Mouse (Mus musculus): ENCODE measurements at regions not wholly inside any gene's neighbourhood (a gene's known extent, or its start where the extent isn't known, plus 50 kb on each side); places are given as distances from the start of the nearest gene placed in this dataset.

DNA sequence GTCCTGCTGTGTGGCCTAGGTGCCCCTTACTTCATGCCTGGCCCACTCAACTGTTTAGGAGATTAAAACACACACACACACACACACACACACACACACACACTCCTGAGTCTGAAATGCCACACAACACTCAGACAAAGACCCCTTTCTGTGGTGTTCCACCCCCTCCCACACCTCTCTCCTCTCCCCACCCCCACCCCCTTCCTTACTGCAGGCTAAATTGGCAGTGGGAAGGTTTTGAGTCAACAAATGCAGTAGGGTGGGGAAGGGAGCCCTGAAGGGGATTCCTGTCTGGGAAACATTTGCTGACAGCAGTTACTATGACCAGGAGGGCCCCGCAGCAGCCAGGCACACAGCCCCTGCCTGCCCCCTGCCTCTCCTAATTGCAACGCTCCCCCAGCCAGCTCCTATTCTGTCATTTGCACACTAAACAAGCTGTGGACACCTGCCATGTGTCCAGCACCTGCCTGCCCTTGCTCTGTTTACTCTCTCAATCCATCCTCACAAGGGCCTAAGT, 69.5 kb downstream of the Ephb3 start:
- Histone ChIP-seq H3K36me3 (no peaks in the 10 kb centered on the region), H3K27ac (peak overlapping the region; percentile 60), H3K27me3 (no peaks in the 10 kb centered on the region), H3K4me3 (no peak overlapping the region), H3K9me3 (no peaks in the 10 kb centered on the region), H3K4me1 (peaks cover 41% of the 10 kb centered on the region), H3K9ac (no peak overlapping the region), H3K4me2 (no peak overlapping the region; the same call in 1 of the 2 replicates)
- 0% methylated on average over 2 of the region's 2 CpGs for WGBS
- ATAC-seq (ENCODE audit: borderline replicate concordance, extremely low read depth, low FRiP score, low TSS enrichment), result peak; percentile 32; the same call in 1 of the 2 replicates

DNA sequence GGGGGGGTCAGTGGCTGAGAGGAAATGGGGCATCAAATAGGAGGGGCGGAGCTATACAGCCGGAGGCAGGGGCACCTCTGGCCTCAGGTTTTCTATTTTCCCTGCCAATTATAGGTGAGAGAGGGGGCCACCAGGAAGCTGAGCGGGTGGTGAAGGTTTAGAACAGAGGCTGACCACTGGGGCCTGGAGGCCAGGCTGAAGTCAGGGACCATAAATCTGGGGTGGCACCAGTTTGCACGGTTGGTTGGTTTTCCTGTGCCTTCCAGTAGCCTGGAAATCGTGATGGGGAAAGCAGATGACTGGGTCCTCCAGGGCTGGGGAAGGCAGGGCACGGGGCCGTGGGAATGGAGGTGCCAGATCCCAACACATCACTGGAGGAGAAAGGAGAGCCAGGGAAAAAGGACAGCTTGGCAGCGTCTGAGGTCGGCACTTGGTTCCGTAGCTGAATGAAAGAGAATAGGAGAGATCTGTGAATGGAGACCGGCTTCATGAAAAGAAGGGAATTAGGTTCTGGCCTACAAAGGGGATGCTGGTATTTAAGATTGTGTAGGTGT, 73.3 kb downstream of the Ephb3 start:
- H3K4me2 ChIP-seq, result no peak overlapping the region
- H3K4me1 ChIP-seq, result peaks cover 20% of the 10 kb centered on the region
- H3K27ac ChIP-seq, result no peak overlapping the region
- no peaks in the 10 kb centered on the region for H3K9me3 ChIP-seq
- ATAC-seq (ENCODE audit: borderline replicate concordance, extremely low read depth, low FRiP score, low TSS enrichment), result no peak
- H3K4me3 ChIP-seq, result no peak overlapping the region
- no peak overlapping the region for H3K9ac ChIP-seq
- H3K27me3 ChIP-seq, result no peaks in the 10 kb centered on the region
- 82% methylated on average over 11 of the region's 11 CpGs for WGBS
- H3K36me3 ChIP-seq, result no peaks in the 10 kb centered on the region

DNA sequence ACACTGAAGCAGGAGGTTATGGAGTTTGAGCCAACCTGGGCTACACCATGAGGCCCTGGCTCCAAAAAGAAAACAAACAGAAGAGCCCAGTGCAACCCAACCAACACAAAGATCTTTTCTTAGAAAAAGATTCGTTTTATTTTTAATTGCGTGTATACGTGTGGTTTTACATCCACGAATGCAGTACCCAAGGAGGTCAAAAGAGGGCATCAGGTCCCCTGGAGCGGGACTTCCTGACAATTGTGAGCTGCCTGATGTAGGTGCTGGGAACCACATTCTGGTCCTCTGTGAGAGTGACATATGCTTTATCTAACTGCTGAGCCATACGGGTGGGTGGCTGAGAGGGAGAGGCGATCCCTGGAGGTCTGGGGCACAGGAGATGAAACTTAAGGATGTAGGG, 73.8 kb downstream of the Ephb3 start:
- Histone ChIP-seq H3K4me1 (peaks cover 17% of the 10 kb centered on the region), H3K27ac (no peak overlapping the region), H3K27me3 (no peaks in the 10 kb centered on the region), H3K9ac (no peak overlapping the region), H3K36me3 (no peaks in the 10 kb centered on the region), H3K4me3 (no peak overlapping the region), H3K9me3 (no peaks in the 10 kb centered on the region), H3K4me2 (no peak overlapping the region)
- WGBS, result 93% methylated on average over 7 of the region's 7 CpGs
- ATAC-seq (ENCODE audit: borderline replicate concordance, extremely low read depth, low FRiP score, low TSS enrichment), result no peak

DNA sequence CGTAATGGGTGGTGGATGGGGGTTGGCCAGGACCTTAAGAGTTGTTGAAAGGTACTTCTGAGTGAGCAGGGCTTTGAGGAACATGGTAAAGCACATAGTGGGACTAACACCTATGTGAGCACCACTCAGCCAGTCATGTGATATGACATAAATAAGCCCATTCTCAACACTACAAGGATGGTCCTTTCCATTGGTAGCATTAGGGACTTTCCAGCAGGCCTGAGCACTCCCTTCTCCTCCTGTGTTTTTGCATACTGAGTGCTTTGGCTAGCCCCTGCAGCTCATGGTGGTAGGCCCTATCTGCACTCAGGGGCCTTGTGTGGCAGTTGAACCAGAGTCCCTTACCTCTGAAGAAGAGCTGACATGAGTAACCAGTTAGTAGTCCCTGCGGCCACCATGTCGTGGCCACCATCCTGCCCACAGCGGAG, 75.7 kb downstream of the Ephb3 start:
- H3K4me2 ChIP-seq, result no peak overlapping the region
- no peaks in the 10 kb centered on the region for H3K27me3 ChIP-seq
- no peak overlapping the region for H3K9ac ChIP-seq
- WGBS, result 83% methylated on average over 4 of the region's 4 CpGs
- no peaks in the 10 kb centered on the region for H3K9me3 ChIP-seq
- H3K4me1 ChIP-seq, result 0 out of 2 replicates have a peak, but pooled peaks cover 3% of the 10 kb centered on the region
- no peak for ATAC-seq (ENCODE audit: borderline replicate concordance, extremely low read depth, low FRiP score, low TSS enrichment)
- no peak overlapping the region for H3K4me3 ChIP-seq
- no peak overlapping the region for H3K27ac ChIP-seq
- no peaks in the 10 kb centered on the region for H3K36me3 ChIP-seq

DNA sequence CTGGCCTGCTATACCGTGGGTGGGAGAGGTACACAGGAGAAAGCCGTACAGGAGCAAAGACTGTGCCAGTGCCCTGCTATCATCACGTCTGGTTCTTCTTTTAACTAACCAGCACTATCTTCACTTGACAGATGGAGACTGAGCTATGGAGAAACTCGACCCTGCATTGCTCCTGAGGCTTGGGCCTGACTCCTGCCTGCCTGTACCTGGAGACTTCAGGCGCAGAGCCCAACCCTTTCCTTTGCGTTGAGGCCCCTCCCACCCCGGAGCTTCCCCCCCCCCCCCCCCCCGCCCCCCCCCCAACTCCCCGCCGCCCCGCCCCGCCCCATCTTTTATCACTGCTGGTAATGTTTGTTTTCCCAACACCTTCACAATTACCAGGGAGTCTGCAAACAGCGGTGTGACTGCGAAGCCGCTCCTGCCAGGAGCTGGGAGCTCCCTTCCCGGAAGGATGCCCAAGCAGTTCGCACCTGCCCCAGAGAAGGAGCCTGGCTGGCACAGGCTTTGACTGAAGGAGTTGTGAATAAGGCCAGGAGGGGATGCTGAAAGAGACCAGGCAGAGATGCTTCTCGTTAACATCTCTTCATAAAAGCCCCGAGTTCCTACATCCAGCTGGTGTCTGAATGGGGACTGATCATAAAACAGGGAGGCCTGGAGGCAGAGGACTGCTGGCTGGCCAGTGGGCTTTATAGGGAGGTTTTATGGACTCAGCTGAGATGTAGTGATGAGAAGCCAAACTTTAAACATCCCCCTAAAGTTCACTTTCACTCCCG, 77.6 kb downstream of the Ephb3 start:
- H3K4me1 ChIP-seq, result peaks cover 20% of the 10 kb centered on the region
- no peak overlapping the region for H3K4me2 ChIP-seq
- WGBS, result 11% methylated on average over 15 of the region's 20 CpGs
- no peaks in the 10 kb centered on the region for H3K9me3 ChIP-seq
- H3K27me3 ChIP-seq, result no peaks in the 10 kb centered on the region
- no peak overlapping the region for H3K27ac ChIP-seq
- H3K9ac ChIP-seq, result no peak overlapping the region
- ATAC-seq (ENCODE audit: borderline replicate concordance, extremely low read depth, low FRiP score, low TSS enrichment), result no peak
- H3K4me3 ChIP-seq, result no peak overlapping the region
- H3K36me3 ChIP-seq, result no peaks in the 10 kb centered on the region

DNA sequence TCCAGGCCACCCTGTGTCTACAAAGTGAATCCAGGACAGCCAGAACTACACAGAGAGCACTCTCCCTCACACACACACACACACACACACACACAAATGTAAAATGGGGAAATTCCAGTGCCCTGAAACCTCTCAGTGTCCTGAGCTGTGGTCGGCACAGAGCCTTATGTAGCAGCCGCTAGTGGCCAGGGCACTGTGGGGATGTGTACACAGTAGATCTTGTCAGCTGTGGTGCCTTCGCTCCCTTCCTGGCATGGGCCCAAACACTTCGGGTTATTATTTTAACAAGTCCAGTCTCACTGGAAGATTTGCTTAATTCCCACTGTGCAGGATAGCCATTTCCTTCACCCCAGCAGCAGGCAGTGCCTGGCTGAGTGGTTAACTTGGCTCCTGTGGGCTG, 81.5 kb downstream of the Ephb3 start:
- peak overlapping the region; percentile 44 for H3K27ac ChIP-seq
- 9% methylated on average over 4 of the region's 4 CpGs for WGBS
- ATAC-seq (ENCODE audit: borderline replicate concordance, extremely low read depth, low FRiP score, low TSS enrichment), result no peak

DNA sequence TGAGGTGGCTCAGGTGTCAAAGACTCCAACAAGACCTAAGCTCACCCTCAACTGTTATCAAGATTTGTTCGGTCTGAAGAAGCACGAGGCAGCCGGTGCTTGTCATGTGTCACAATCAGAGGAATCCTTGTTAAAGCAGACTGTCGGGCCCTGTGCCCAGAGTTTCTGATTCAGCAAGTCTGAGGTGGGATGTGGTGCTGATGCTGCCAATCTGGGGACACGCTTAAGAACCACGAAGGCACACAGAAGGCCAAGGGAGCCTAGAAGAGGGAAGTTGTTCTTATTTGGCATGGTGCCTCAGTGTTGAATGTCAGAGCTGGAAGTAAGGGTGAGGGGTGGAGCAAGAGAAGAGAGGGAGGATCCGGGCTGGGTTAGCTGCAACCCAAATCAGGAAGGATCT, 85.0 kb downstream of the Ephb3 start:
- peak; percentile 75 for ATAC-seq (ENCODE audit: borderline replicate concordance, extremely low read depth, low FRiP score, low TSS enrichment)

More for the DNA sequence above, 81.5 kb downstream of the Ephb3 start:
- no peaks in the 10 kb centered on the region for H3K9me3 ChIP-seq
- H3K9ac ChIP-seq, result no peak overlapping the region
- no peaks in the 10 kb centered on the region for H3K27me3 ChIP-seq
- peaks cover 45% of the 10 kb centered on the region for H3K4me1 ChIP-seq
- H3K36me3 ChIP-seq, result no peaks in the 10 kb centered on the region
- H3K4me2 ChIP-seq, result no peak overlapping the region
- no peak overlapping the region for H3K4me3 ChIP-seq

DNA sequence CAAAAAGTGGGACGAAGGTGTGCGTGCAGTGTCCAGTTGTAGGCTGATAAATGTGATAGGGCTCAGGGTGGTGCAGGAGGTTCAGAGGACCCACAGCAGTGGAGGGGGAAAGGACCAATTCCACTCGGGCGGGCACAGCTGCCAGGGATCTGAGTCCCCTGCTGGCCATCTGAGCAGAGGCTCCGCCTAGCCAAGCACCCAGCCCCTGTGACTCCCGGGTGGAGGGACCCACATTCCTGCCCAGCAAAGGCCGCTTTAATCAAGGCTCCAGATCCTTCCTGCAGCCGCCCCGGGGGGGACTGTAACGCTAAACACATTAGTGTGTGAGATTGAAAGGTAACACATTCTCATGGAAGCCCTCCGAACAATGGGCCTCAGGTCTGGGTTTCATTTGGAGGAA, 88.5 kb downstream of the Ephb3 start:
- no peak overlapping the region for H3K9ac ChIP-seq
- 30% methylated on average over 11 of the region's 11 CpGs for WGBS
- ATAC-seq (ENCODE audit: borderline replicate concordance, extremely low read depth, low FRiP score, low TSS enrichment), result no peak
- H3K36me3 ChIP-seq, result no peaks in the 10 kb centered on the region
- H3K9me3 ChIP-seq, result no peaks in the 10 kb centered on the region
- peaks cover 76% of the 10 kb centered on the region for H3K4me1 ChIP-seq
- peak overlapping the region; percentile 53 for H3K27ac ChIP-seq
- no peak overlapping the region for H3K4me2 ChIP-seq
- H3K4me3 ChIP-seq, result no peak overlapping the region
- H3K27me3 ChIP-seq, result no peaks in the 10 kb centered on the region

More for the DNA sequence above, 85.0 kb downstream of the Ephb3 start:
- Histone ChIP-seq H3K4me1 (peaks cover 73% of the 10 kb centered on the region), H3K4me2 (no peak overlapping the region), H3K4me3 (no peak overlapping the region), H3K9ac (no peak overlapping the region), H3K9me3 (no peaks in the 10 kb centered on the region), H3K27ac (peak overlapping the region; percentile 69), H3K36me3 (no peaks in the 10 kb centered on the region), H3K27me3 (no peaks in the 10 kb centered on the region)
- WGBS, result 20% methylated on average over 7 of the region's 7 CpGs

DNA sequence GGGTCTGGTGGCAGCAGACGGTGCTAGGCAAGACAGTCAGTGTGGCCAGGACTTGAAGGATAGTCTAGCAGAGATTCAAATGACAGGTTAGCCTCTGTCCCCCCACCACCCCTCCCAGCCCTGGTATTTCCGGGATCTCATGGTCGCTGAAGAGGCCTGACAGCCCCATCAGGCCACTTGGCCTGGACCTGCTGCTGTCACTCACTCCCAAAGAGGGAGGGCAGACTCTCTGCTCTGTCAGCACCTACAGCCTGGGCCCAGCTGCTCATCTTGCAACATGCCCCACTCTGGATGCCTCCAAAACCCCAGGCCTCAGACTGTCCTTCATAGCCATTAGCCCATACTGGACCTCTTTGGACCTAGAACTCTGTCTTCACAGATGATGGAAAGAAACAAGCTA, 89.0 kb downstream of the Ephb3 start:
- Histone ChIP-seq H3K27ac (0 out of 2 replicates have a peak overlapping the region, but pooled peaks have one; percentile 53), H3K4me1 (peaks cover 76% of the 10 kb centered on the region), H3K9me3 (no peaks in the 10 kb centered on the region), H3K36me3 (no peaks in the 10 kb centered on the region), H3K4me3 (no peak overlapping the region), H3K4me2 (no peak overlapping the region), H3K27me3 (no peaks in the 10 kb centered on the region), H3K9ac (no peak overlapping the region)
- 32% methylated on average over 3 of the region's 3 CpGs for WGBS
- no peak for ATAC-seq (ENCODE audit: borderline replicate concordance, extremely low read depth, low FRiP score, low TSS enrichment)

DNA sequence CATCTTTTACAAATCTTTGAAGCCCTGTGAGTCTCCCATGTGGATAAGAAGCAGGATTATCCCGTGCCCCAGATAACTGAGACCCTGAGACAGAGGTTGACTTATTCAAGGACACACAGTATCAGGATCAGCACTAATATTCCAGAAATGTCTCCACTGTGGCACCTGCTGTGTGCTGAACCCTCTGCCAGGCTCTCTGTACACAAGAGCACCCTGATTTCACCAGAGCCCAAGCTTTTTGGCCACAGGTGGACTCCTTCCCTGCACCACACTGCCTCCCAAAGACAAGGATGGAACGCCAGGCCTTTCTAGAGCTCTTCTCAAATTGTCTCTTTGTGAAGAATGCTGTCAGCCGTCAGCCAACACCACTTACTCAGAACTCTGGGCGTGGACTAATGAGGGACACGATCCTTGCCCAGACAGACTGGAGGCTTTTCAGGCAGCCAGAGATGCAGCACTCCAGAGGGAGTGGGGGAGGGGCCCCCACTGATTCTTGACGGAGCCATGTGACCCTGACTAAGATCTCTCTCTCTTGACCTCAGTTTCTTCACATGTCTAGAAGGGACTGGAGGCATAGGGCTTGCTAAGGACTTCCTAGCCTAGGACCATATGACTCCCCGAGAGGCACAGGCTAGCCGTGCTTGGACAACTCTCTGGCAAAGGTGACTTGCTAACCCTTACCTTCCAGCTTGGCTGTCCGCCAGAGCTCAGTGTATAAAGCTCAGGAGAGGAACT, 90.3 kb downstream of the Ephb3 start:
- no peak overlapping the region for H3K9ac ChIP-seq
- peak overlapping the region; percentile 32 for H3K27ac ChIP-seq
- H3K4me3 ChIP-seq, result no peak overlapping the region
- H3K36me3 ChIP-seq, result no peaks in the 10 kb centered on the region
- H3K4me2 ChIP-seq, result peak overlapping the region; percentile 29
- H3K9me3 ChIP-seq, result no peaks in the 10 kb centered on the region
- WGBS, result 12% methylated on average over 9 of the region's 9 CpGs
- peak; percentile 55 for ATAC-seq (ENCODE audit: borderline replicate concordance, extremely low read depth, low FRiP score, low TSS enrichment)
- peaks cover 67% of the 10 kb centered on the region for H3K4me1 ChIP-seq
- no peaks in the 10 kb centered on the region for H3K27me3 ChIP-seq

DNA sequence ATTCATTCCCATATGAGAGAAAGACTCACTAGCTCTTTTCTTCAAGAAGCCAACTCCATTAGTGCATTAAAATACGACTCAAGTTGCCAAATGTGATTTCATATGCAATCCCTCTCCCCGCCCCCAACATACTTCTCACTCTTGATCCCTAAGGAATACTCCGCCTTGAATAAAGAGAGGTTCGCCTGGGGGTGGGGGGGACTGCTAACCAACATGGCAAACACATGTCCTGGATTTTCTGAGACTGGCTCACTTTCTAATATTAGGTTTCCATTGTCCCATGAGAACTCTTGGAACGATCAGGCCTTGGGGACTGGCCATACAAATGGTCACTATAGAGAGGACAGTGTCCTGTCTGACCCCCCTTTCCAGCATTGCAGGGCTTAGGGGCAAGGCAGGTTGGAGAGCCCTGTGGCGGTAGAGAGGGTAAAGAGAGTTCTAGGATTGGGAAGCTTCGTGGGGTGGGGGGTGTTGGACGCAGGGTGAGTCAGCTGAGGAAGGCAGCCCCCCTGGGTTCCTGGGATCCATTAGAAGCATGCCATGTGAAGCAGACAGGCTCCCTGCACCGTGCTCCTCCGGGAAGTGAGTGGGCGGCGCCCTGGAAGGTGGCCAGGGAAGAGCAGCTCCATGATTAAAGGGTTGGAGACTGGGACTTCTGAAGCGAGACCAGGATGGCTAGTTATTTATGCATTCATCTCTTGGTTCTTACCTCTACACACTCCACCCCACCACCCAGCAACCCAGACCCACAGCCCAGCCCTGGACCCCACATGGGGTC, 91.6 kb downstream of the Ephb3 start:
- no peak overlapping the region for H3K4me3 ChIP-seq
- H3K9ac ChIP-seq, result no peak overlapping the region
- H3K4me2 ChIP-seq, result peak overlapping the region; percentile 29; the same call in 1 of the 2 replicates
- H3K27me3 ChIP-seq, result no peaks in the 10 kb centered on the region
- ATAC-seq (ENCODE audit: borderline replicate concordance, extremely low read depth, low FRiP score, low TSS enrichment), result no peak
- H3K9me3 ChIP-seq, result no peaks in the 10 kb centered on the region
- peaks cover 55% of the 10 kb centered on the region for H3K4me1 ChIP-seq
- peak overlapping the region; percentile 51 for H3K27ac ChIP-seq
- no peaks in the 10 kb centered on the region for H3K36me3 ChIP-seq
- 50% methylated on average over 13 of the region's 13 CpGs for whole genome bisulfite sequencing
